Mouse (Mus musculus) embryonic facial prominence, embryonic 14.5 days (tissue): ENCODE data around the gene Tacc2. TPM values are rescaled to one million over a fixed set of nuclear protein-coding genes. Genes with fewer than 3 reads are reported as not detected.

Experiments used
- ATAC-seq: fragments of 200-750 bp; cut with Nextera tagmentation; 2 replicates; pipeline ENCODE4 v1.8.0; 2017; ENCODE audit warnings: low read depth, moderate number of reproducible peaks, moderate TSS enrichment
- DNase-seq: peaks from one replicate; pipeline ENCODE4 v3.0.0-alpha.2; 2015; ENCODE audit warnings: low spot score
- H3K27ac ChIP-seq: fragments of 300-500 bp; sonication (generic); replicated peaks from 2 replicates; pipeline ENCODE4 v1.5.1; 2014; ENCODE audit warnings: low read depth, mild to moderate bottlenecking, low read length, moderate library complexity
- H3K27me3 ChIP-seq: fragments of 300-500 bp; sonication (generic); replicated peaks from 2 replicates; pipeline ENCODE4 v1.6.1; 2014; ENCODE audit warnings: low read length; ENCODE audit not compliant: control insufficient read depth, insufficient read depth
- H3K36me3 ChIP-seq: fragments of 300-500 bp; sonication (generic); 2 replicates; pipeline ENCODE4 v1.6.1; 2014; ENCODE audit warnings: low read length, mixed read lengths; ENCODE audit not compliant: control insufficient read depth, insufficient read depth
- H3K4me1 ChIP-seq: fragments of 300-500 bp; sonication (generic); 2 replicates; pipeline ENCODE4 v1.6.1; 2014; ENCODE audit warnings: antibody characterized with exemption, low read length; ENCODE audit not compliant: control insufficient read depth, insufficient read depth
- H3K4me2 ChIP-seq: fragments of 300-500 bp; sonication (generic); 2 replicates; pipeline ENCODE4 v1.6.1; 2014; ENCODE audit warnings: low read depth, mild to moderate bottlenecking, low read length, moderate library complexity, mixed read lengths
- H3K4me3 ChIP-seq: fragments of 300-500 bp; sonication (generic); 2 replicates; pipeline ENCODE4 v1.5.1; 2014; ENCODE audit warnings: low read depth, mild to moderate bottlenecking, low read length
- H3K9ac ChIP-seq: fragments of 300-500 bp; sonication (generic); 2 replicates; pipeline ENCODE4 v1.6.1; 2014; ENCODE audit warnings: low read depth, mild to moderate bottlenecking, low read length, moderate library complexity, mixed read lengths
- H3K9me3 ChIP-seq: fragments of 300-500 bp; sonication (generic); 2 replicates; pipeline ENCODE4 v1.6.1; 2016; ENCODE audit warnings: low read length; ENCODE audit not compliant: control insufficient read depth
- WGBS: fragments of 180-500 bp; shearing (Covaris S2); extraction: QIAGEN DNeasy Blood & Tissue Kit; methylation state at CpG from one replicate; pipeline ENCODE4 v1.1.7; 2014; 5-methylcytosine and 5-hydroxymethylcytosine counted together
- polyA plus RNA-seq: library from polyadenylated mRNA; unstranded; fragments of >200 nt; fragmentation: Nextera tagmentation; extraction: Ambion mirVana; gene quantifications from 2 replicates; pipeline ENCODE4 v1.2.1, GENCODE M21; 2014

Tacc2 gene
- polyA plus RNA-seq, 1 experiment from 2014 or later = 44.4 TPM

DNA sequence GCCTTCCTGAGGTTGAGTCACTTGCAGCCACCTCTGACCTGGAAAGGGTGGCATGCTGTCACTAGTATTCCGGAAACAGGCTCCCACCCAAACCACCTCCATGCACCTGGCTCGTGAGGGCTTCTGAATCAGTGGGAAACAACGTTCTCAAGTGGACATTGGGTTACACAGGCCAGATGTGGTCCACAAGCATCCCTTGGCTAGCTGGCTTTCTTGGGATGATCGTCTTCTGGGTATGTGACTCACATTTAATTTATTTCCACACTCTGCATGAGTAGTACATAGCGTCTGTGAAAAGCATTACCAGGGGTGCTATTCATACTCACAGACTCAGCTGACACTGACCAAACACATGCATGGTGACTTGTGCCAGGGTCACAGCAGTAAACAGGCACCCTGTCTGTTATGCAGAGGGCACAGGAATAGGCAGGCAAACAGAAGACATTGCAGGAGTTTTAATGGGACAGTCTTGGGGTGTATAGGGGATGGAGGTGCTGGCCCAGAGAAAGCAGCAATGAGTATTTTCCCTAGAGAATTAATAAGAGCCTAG, 205.3 kb downstream of the Tacc2 start:
- Histone ChIP-seq H3K27ac (no peak overlapping the region), H3K9me3 (no peaks in the 10 kb centered on the region), H3K4me1 (0 out of 2 replicates have a peak, but pooled peaks cover 3% of the 10 kb centered on the region), H3K27me3 (no peaks in the 10 kb centered on the region), H3K4me2 (no peak overlapping the region), H3K9ac (no peak overlapping the region), H3K36me3 (no peaks in the 10 kb centered on the region), H3K4me3 (no peak overlapping the region)
- DNase-seq (no peak), ATAC-seq (no peak)
- WGBS = 81% methylated on average over 5 of the region's 5 CpGs

DNA sequence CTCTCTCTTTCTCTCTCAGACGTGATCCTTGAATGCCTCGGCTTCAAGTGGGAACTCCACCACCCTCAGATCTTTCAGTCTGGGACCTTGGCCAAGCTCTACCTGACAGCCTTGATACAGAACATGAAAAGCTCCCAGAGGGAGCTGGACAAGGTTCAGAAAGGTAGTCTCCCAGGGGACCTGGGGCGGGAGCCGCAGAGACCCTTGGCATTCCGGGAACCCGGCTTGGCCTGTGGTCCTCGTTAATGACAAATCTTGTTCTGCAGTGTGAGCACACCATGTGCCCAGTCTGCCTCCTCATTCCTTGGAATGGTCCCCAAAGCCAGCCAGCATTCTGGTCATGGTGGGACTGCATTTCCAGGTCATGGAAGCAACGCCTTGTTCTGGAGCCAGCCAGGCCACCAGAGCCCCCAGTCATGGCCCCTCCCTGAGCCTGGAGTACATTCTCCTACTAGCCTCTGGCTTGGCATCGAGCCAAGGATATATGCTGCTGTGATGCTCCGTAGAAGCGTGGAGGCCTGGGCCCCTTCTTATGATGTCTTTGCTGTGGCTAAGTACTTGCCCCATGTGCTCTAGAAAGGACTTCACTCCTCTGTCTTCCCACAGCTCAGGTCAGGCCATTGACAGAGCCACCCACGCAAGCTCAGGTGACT, 208.8 kb downstream of the Tacc2 start:
- DNase-seq (peak; percentile 41), ATAC-seq (peak; percentile 15; the same call in 1 of the 2 replicates)
- H3K27me3 ChIP-seq = no peaks in the 10 kb centered on the region
- no peak overlapping the region for H3K4me3 ChIP-seq
- H3K9ac ChIP-seq = no peak overlapping the region
- H3K9me3 ChIP-seq = no peaks in the 10 kb centered on the region
- WGBS = 62% methylated on average over 12 of the region's 12 CpGs
- 0 out of 2 replicates have a peak, but pooled peaks cover 3% of the 10 kb centered on the region for H3K4me1 ChIP-seq
- H3K27ac ChIP-seq = no peak overlapping the region
- no peak overlapping the region for H3K4me2 ChIP-seq
- H3K36me3 ChIP-seq = no peaks in the 10 kb centered on the region

DNA sequence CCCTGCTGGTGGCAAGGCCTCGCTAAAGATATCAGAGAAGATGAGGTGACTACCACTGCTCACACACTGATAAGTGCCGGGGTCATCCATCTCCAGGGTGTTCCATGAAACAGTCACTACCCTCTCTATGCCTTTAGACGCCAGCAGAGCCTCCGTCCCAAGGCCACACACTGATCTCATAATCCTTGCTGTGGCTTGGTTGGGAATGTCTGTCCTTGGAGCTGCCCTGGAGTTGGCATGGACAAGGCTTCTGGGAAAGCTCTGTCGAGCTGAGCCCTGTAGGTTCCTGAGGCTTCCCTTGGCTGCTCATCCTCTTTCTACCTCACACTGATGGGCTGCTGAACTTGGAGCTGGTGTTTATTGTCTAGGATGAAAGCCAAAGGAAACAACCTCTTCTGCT, 209.5 kb downstream of the Tacc2 start:
- Histone ChIP-seq H3K9ac (no peak overlapping the region), H3K36me3 (no peaks in the 10 kb centered on the region), H3K4me1 (0 out of 2 replicates have a peak, but pooled peaks cover 3% of the 10 kb centered on the region), H3K9me3 (no peaks in the 10 kb centered on the region), H3K27me3 (no peaks in the 10 kb centered on the region), H3K4me2 (no peak overlapping the region), H3K4me3 (no peak overlapping the region), H3K27ac (no peak overlapping the region)
- 69% methylated on average over 5 of the region's 5 CpGs for WGBS
- ATAC-seq (no peak), DNase-seq (no peak)

GRCm38 (mm10) chr7:130787537-130787936, 210.3 kb downstream of the Tacc2 start:
- WGBS = 97% methylated on average over 4 of the region's 4 CpGs
- ATAC-seq = no peak

GRCm38 (mm10) chr7:130788950-130789349, 211.7 kb downstream of the Tacc2 start:
- H3K27me3 ChIP-seq = no peaks in the 10 kb centered on the region
- no peak overlapping the region for H3K4me3 ChIP-seq
- 0 out of 2 replicates have a peak, but pooled peaks cover 3% of the 10 kb centered on the region for H3K4me1 ChIP-seq
- H3K4me2 ChIP-seq = no peak overlapping the region
- DNase-seq (no peak), ATAC-seq (no peak)
- no peaks in the 10 kb centered on the region for H3K9me3 ChIP-seq
- no peak overlapping the region for H3K9ac ChIP-seq
- H3K27ac ChIP-seq = no peak overlapping the region
- no peaks in the 10 kb centered on the region for H3K36me3 ChIP-seq
- 66% methylated on average over 3 of the region's 3 CpGs for WGBS

More at GRCm38 (mm10) chr7:130787537-130787936, 210.3 kb downstream of the Tacc2 start:
- no peaks in the 10 kb centered on the region for H3K9me3 ChIP-seq
- no peak overlapping the region for H3K4me3 ChIP-seq
- no peak overlapping the region for H3K27ac ChIP-seq
- H3K27me3 ChIP-seq = no peaks in the 10 kb centered on the region
- H3K4me1 ChIP-seq = 0 out of 2 replicates have a peak, but pooled peaks cover 3% of the 10 kb centered on the region
- H3K9ac ChIP-seq = no peak overlapping the region
- H3K36me3 ChIP-seq = no peaks in the 10 kb centered on the region
- no peak overlapping the region for H3K4me2 ChIP-seq
- no peak for DNase-seq

DNA sequence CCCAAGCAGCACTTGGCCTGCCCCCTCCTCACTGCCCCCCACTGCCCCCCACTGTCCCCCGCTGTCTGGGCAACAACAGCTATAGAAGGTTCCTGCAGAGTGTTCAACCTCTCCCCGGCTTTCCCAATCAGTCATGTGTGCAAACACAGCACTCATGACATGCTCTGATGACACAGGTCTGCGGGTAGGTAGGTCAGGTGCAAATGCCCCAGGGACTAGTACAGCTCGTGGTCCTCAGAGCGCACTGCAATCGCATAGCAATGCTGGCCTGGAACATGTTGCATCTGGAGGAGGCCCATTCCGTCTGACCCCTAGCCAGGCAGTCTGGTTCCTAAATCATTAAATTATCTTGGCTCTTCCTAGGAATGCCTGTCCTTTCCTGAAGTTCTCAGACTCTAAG, 212.2 kb downstream of the Tacc2 start:
- 82% methylated on average over 7 of the region's 7 CpGs for WGBS
- H3K36me3 ChIP-seq = no peaks in the 10 kb centered on the region
- no peak overlapping the region for H3K27ac ChIP-seq
- no peaks in the 10 kb centered on the region for H3K9me3 ChIP-seq
- H3K9ac ChIP-seq = no peak overlapping the region
- 0 out of 2 replicates have a peak, but pooled peaks cover 3% of the 10 kb centered on the region for H3K4me1 ChIP-seq
- H3K4me2 ChIP-seq = no peak overlapping the region
- ATAC-seq (no peak), DNase-seq (no peak)
- no peak overlapping the region for H3K4me3 ChIP-seq
- H3K27me3 ChIP-seq = no peaks in the 10 kb centered on the region

GRCm38 (mm10) chr7:130793671-130794070, 216.4 kb downstream of the Tacc2 start:
- Histone ChIP-seq H3K9me3 (no peaks in the 10 kb centered on the region), H3K4me2 (no peak overlapping the region), H3K9ac (no peak overlapping the region), H3K27me3 (no peaks in the 10 kb centered on the region), H3K36me3 (no peaks in the 10 kb centered on the region), H3K4me3 (no peak overlapping the region), H3K27ac (no peak overlapping the region), H3K4me1 (no peaks in the 10 kb centered on the region)
- no peak for ATAC-seq
- DNase-seq = no peak
- WGBS = 46% methylated on average over 9 of the region's 9 CpGs

GRCm38 (mm10) chr7:130796786-130797185, 219.5 kb downstream of the Tacc2 start:
- H3K4me1 ChIP-seq = no peaks in the 10 kb centered on the region
- 65% methylated on average over 8 of the region's 8 CpGs for WGBS
- ATAC-seq (no peak), DNase-seq (no peak)
- H3K4me3 ChIP-seq = no peak overlapping the region
- no peak overlapping the region for H3K4me2 ChIP-seq
- no peaks in the 10 kb centered on the region for H3K36me3 ChIP-seq
- no peaks in the 10 kb centered on the region for H3K27me3 ChIP-seq
- H3K9me3 ChIP-seq = no peaks in the 10 kb centered on the region
- no peak overlapping the region for H3K27ac ChIP-seq
- no peak overlapping the region for H3K9ac ChIP-seq

DNA sequence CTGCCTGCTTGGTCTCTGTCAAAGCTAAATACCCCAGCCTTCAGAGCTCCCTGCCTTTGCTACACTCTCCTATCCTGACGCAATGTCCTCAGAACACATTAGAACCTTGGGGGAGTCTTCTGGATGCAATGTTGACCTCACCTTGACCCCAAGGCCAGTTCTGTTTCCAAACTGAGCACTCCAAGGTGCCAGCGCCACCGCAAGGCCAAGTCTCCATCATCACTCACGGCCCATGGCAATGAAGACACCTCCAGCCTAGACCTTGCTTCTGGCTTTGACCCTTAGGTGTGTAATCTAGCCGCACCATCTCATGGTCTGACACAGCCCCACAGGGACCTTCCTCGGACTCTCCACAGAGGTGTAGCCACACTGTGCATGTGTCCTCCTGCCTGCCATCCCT, 220.3 kb downstream of the Tacc2 start:
- H3K4me2 ChIP-seq = no peak overlapping the region

More for the DNA sequence above, 220.3 kb downstream of the Tacc2 start:
- Histone ChIP-seq H3K27me3 (no peaks in the 10 kb centered on the region), H3K4me3 (no peak overlapping the region), H3K9me3 (no peaks in the 10 kb centered on the region), H3K9ac (no peak overlapping the region), H3K36me3 (no peaks in the 10 kb centered on the region), H3K4me1 (no peaks in the 10 kb centered on the region), H3K27ac (no peak overlapping the region)
- DNase-seq = no peak
- ATAC-seq = no peak
- 85% methylated on average over 6 of the region's 6 CpGs for WGBS
